12 mouse cellular contexts compared by ENCODE assay signal in genomic region chr7:55859518-55859872, GRCm38 (mm10). TPM values are rescaled to one million over a fixed set of nuclear protein-coding genes. Genes with fewer than 3 reads are reported as not detected.
DNase-seq lines count a peak whose midpoint lies in the region; ATAC-seq and TF ChIP-seq lines count a peak whose summit lies in the region.
"Had no signal": no experiment of that assay in that cellular context is flagged by ENCODE, and none has a peak within 500 bp of the region (broad histone marks: within the 10 kb centered on the region; RNA-seq: fewer than 3 reads in every experiment).

No protein-coding gene starts in this region.

- no peak for DNase-seq in frontal cortex, postnatal 14 days (ENCODE audit: low spot score in 2 of 2)
- no peak for DNase-seq in lung, postnatal 0 days (ENCODE audit: low spot score)
- DNase-seq in lung, postnatal 4 days, result no peak
- no peak for DNase-seq in left cerebral cortex, adult 8-10 months (ENCODE audit: low spot score in 2 of 2)
- DNase-seq in heart, postnatal 4 days, result no peak
- DNase-seq: B cell, adult 2 months; embryo, embryonic 11 days had no signal

- no peak for TF ChIP-seq POLR2A in embryonic fibroblast, embryonic 13.5 days (IDR thresholded peaks at IDR 0.05; ENCODE audit: low read depth, low read length)

- H3K9ac ChIP-seq in lung, postnatal 0 days (replicated peaks; ENCODE audit: low read depth), result no peak overlapping the region
- H3K9ac ChIP-seq: hindbrain, embryonic 13.5 days; kidney, embryonic 15.5 days had no signal

- H3K4me2 ChIP-seq in lung, postnatal 0 days (replicated peaks; ENCODE audit: low read depth, low read length), result no peak overlapping the region
- H3K4me2 ChIP-seq: hindbrain, embryonic 13.5 days; kidney, embryonic 15.5 days had no signal

- ATAC-seq in frontal cortex, adult (ENCODE audit: low TSS enrichment), result peak; percentile 54
- peak; percentile 56; the same call in 1 of the 2 replicates for ATAC-seq in lung, postnatal 0 days
- ATAC-seq in neutrophil, adult 5-6 weeks (ENCODE audit: extremely low read depth, insufficient number of reproducible peaks, low FRiP score, poor library complexity, severe bottlenecking), result peak; percentile 34; the same call in 1 of the 2 replicates

- no peak for TF ChIP-seq EP300 in lung, postnatal 0 days (IDR thresholded peaks at IDR 0.05)

- no peak for TF ChIP-seq CTCF in lung, postnatal 0 days (IDR thresholded peaks at IDR 0.05)
- no peak for TF ChIP-seq CTCF in embryonic fibroblast, embryonic 13.5 days (IDR thresholded peaks at IDR 0.05; ENCODE audit: borderline replicate concordance, insufficient read depth, low read length)

- H3K27ac ChIP-seq in lung, postnatal 0 days (ENCODE audit: low read length), result no peak overlapping the region
- peak overlapping the region; percentile 23; the same call in 1 of the 2 replicates for H3K27ac ChIP-seq in embryonic fibroblast, embryonic 13.5 days (ENCODE audit: insufficient read depth, low read length)
- H3K27ac ChIP-seq: hindbrain, embryonic 13.5 days; kidney, embryonic 15.5 days had no signal

- H3K27me3 ChIP-seq in lung, postnatal 0 days (replicated peaks; ENCODE audit: insufficient read depth, low read length), result no peaks in the 10 kb centered on the region
- H3K27me3 ChIP-seq: hindbrain, embryonic 13.5 days; kidney, embryonic 15.5 days had no signal

- no peaks in the 10 kb centered on the region for H3K9me3 ChIP-seq in lung, postnatal 0 days (ENCODE audit: low read length)
- H3K9me3 ChIP-seq: hindbrain, embryonic 13.5 days; kidney, embryonic 15.5 days had no signal

- H3K36me3 ChIP-seq in lung, postnatal 0 days (ENCODE audit: insufficient read depth, low read length), result no peaks in the 10 kb centered on the region
- H3K36me3 ChIP-seq: hindbrain, embryonic 13.5 days had no signal

- 76% methylated on average over 2 of the region's 2 CpGs for WGBS in lung, postnatal 0 days

- no peak overlapping the region for H3K4me3 ChIP-seq in lung, postnatal 0 days (ENCODE audit: low read depth, low read length)
- H3K4me3 ChIP-seq in embryonic fibroblast, embryonic 13.5 days (ENCODE audit: insufficient read depth, low read length), result no peak overlapping the region
- H3K4me3 ChIP-seq: hindbrain, embryonic 13.5 days; kidney, embryonic 15.5 days had no signal

- 0 out of 2 replicates have a peak, but pooled peaks cover 4% of the 10 kb centered on the region for H3K4me1 ChIP-seq in lung, postnatal 0 days (ENCODE audit: insufficient read depth, low read depth, low read length)
- H3K4me1 ChIP-seq in embryonic fibroblast, embryonic 13.5 days (ENCODE audit: control insufficient read depth, insufficient read depth, low read length), result peaks cover 29% of the 10 kb centered on the region
- H3K4me1 ChIP-seq: hindbrain, embryonic 13.5 days had no signal

RNA-seq across cellular contexts. Expression of gene Cyfip1, which starts 17.9 kb away (rescaled TPM):
- 81.4 and 90.7 TPM in 2 replicates for polyA plus RNA-seq in lung, postnatal 0 days (2015; fragmentation: Nextera tagmentation; extraction: Ambion mirVana)
- polyA plus RNA-seq in embryonic fibroblast, embryonic 13.5 days (2011; ENCODE audit: insufficient read length, low read depth, missing spikeins), result 120 and 125 TPM in 2 replicates
- 27.6 and 43.7 TPM in 2 replicates for total RNA-seq in neutrophil, adult 5-6 weeks (2017)
- 10 to 100 TPM; 78.3 to 86.9 (median 81.4) TPM for total RNA-seq in left cerebral cortex, adult 8-10 months (2022)
- 10 to 100 TPM; 58.9 to 59.1 TPM for total RNA-seq in heart, postnatal 4 days (2021)
